Mouse (Mus musculus): ENCODE measurements around the gene Brms1. TPM values are rescaled to one million over a fixed set of nuclear protein-coding genes. Genes with fewer than 3 reads are reported as not detected.

Gene Brms1
- polyA plus RNA-seq, 1 experiment from 2014 or later = 24.0 TPM

DNA sequence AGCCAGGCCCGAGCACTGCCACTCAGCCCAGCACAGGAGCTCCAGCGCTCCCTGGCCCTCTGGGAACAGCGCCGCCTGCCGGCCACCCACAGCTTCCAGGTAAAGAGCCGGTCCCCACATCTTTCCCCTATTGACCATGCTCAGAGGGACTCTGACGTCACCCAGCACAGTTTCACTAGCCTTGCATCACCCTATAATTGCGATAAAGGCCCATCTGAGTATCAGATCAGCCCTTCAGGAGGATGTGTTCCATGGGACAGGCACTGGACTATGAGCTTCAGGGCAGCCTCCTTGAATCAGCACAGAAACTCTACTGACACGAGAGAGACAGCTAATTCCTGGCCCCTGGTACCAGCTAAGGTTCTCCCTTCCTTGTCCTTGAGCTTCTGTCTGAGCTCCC is 12.8 kb downstream of the Brms1 start:
- whole genome bisulfite sequencing (ENCODE audit: insufficient replicate concordance) = 24% methylated on average over 9 of the region's 9 CpGs
- Histone ChIP-seq H3K9ac (no peak overlapping the region), H3K4me2 (no peak overlapping the region), H3K4me3 (replicated peaks) (no peak overlapping the region), H3K9me3 (replicated peaks) (no peaks in the 10 kb centered on the region), H3K4me1 (replicated peaks) (peaks cover 29% of the 10 kb centered on the region), H3K27ac (replicated peaks) (no peak overlapping the region), H3K27me3 (peaks cover 49% of the 10 kb centered on the region), H3K36me3 (replicated peaks) (0 out of 2 replicates have a peak, but pooled peaks cover 5% of the 10 kb centered on the region)
- ATAC-seq (ENCODE audit: insufficient read depth) = 0 out of 2 replicates have a peak, but pooled peaks have one; percentile 16

DNA sequence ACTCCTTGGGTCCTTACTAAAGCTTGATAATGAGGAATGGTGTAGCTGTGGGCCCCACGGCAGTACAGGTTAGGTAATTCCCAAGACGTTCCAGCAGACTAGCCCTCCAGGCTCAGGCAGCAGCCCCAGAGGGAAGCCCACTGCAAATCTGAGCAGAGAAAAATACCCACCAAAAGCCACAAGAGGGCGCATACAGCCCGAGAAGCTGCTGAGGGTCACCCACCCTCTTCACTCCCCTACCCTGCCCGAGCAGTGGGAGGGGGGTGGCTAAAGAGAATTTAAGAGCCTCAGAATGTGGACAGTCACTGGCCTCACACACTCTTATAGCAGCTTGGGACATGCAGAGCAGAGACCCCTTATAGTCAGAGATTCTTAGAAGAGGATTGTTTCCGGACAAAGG is 15.1 kb downstream of the Brms1 start:
- Histone ChIP-seq H3K4me2 (no peak overlapping the region), H3K27me3 (peaks cover 41% of the 10 kb centered on the region), H3K9ac (no peak overlapping the region), H3K27ac (replicated peaks) (no peak overlapping the region), H3K9me3 (replicated peaks) (no peaks in the 10 kb centered on the region), H3K4me1 (replicated peaks) (peaks cover 43% of the 10 kb centered on the region), H3K4me3 (replicated peaks) (no peak overlapping the region), H3K36me3 (replicated peaks) (no peaks in the 10 kb centered on the region)
- 12% methylated on average over 6 of the region's 6 CpGs for WGBS (ENCODE audit: insufficient replicate concordance)
- ATAC-seq (ENCODE audit: insufficient read depth) = no peak

DNA sequence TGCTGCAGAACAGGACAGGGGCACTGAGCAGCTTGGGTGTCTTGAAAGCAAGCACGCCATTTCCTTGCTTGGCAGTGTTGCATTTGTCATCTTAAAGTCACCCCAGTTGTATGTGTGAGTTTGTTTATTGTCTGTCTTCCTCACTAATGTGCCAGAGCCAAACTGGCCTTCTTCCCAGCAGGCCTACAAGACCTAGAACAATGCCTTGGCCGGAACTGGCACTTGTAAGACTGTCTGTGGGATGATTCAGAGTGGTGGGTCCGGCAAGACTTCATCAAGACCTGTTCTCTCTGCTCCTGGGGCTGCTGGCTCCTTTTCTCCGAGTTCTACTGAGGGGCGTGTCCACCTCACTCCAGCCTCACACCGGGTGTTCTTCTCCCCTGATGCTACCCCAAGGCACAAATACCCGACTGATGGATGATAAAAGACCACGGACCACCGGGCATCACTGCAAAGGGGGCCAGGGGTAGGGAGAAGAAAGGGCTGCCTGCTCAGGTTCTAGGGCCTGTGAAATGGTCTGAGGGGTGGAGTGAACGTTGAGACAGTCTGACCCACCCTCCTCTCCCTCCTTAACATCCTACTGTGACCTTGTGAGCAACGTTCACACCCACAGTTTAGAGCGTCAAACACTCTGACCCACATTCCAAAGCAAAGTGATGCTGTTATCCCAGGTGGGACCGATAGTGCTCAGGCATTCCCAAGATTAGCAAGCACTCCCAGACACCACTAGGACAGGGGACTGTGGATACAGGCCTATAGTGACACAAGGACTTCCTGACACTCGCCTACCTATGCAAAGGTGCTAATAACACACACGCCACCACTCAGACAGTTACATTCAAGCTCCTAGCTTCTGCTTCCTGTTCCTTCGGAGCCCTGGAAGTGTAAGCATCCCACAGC is 17.0 kb downstream of the Brms1 start:
- Histone ChIP-seq H3K27me3 (peaks cover 22% of the 10 kb centered on the region), H3K4me1 (replicated peaks) (peaks cover 43% of the 10 kb centered on the region), H3K4me2 (no peak overlapping the region), H3K27ac (replicated peaks) (no peak overlapping the region), H3K4me3 (replicated peaks) (no peak overlapping the region), H3K9me3 (replicated peaks) (no peaks in the 10 kb centered on the region), H3K36me3 (replicated peaks) (no peaks in the 10 kb centered on the region), H3K9ac (no peak overlapping the region)
- 26% methylated on average over 16 of the region's 16 CpGs for WGBS (ENCODE audit: insufficient replicate concordance)
- no peak for ATAC-seq (ENCODE audit: insufficient read depth)

DNA sequence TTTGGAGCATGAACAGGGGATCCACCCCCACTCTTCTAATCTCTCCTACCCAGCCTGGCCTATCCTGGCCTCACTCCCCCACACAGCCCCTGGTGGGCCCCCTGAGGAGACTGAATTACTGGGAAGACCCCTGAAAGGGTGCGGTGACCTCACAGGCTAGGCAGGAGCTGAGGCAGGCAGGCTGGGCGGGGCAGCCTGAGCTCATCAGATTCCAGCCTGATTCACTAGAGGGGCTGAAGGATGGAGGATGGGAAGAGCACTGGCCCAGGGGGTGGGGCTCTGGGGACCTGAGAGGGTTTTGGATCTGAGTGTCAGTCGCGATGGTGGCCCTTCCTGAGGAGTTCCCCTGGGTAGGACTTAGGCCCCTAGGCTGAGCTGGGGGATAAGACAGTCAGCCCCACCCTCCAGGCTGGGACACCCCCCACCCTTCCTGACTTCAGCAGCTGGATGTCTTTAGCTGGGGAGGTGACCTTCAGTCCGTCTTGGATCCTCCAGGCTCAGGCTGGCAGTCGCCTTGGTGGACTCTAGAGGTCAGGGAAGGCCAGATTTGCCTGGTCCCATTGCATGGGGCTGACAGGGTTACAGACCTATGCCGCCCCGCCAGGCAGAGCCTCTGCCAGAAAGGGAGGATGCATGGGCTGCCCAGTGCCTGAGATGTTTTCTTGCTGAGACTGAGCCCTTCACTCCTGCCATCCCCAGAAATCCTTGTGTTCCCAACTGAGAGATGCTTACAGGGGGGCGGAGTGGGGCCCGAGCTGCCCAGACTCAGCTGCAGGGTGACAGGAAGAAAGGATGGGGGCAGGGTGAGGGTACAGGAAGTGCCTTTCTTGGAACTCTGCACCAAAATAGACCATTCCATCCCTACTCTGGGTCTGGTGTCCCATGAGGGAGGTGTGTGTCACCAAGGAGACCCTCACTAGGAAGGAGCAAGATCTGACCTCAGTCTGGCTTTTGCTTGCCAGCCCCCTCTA is 17.9 kb downstream of the Brms1 start:
- no peak overlapping the region for H3K27ac ChIP-seq (replicated peaks)
- H3K36me3 ChIP-seq (replicated peaks) = no peaks in the 10 kb centered on the region
- WGBS (ENCODE audit: insufficient replicate concordance) = 15% methylated on average over 10 of the region's 10 CpGs
- H3K9me3 ChIP-seq (replicated peaks) = no peaks in the 10 kb centered on the region
- no peak for ATAC-seq (ENCODE audit: insufficient read depth)
- H3K4me2 ChIP-seq = no peak overlapping the region
- H3K4me1 ChIP-seq (replicated peaks) = peaks cover 41% of the 10 kb centered on the region
- H3K9ac ChIP-seq = no peak overlapping the region
- H3K4me3 ChIP-seq (replicated peaks) = no peak overlapping the region
- peaks cover 13% of the 10 kb centered on the region for H3K27me3 ChIP-seq

DNA sequence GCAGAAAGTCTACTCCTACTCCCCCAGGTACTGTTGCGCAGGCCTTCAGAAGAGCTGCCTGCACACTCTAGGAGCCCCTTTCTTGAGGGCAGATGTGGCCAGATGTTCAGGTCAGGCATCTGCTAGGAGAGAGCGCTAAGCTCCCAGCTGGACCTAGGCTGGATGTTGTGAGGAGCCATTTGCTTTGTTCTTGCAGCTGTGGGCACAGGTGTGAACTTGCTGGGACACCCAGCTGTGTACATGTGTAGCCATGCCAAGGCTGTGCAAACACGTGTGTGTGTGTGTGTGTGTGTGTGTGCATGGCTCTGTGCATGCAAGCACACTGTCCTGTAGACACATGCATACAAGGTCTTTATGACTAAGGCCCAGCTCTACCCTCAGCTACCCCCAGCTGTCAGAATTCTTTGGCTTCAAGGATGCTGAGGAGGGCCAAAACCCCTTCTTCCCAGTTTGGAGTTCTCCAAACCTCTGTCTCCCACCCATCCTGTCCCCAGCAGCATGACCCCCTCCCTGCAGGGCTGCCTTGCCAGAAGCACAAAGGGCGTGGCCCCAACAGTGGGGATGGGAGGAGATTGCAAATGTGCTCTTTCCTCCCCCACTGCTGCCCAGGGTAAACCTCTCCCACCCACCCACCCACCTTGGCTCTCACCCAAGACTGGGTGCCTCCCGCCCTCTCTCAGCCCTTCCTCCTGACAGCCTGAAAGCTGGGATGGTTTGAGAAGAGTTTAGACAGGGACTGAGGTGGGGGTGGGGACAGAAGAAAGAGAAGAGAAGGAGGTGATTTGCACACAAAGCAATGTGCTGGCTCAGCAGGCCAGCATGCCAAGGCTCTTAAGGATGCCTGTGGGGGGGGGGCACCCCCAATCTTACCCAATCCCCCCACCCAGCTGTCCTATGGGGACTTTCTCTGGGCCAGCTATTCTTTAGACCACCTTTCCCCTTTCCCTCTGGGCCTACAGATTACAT is 19.5 kb downstream of the Brms1 start:
- Histone ChIP-seq H3K9me3 (replicated peaks) (no peaks in the 10 kb centered on the region), H3K36me3 (replicated peaks) (no peaks in the 10 kb centered on the region), H3K27ac (replicated peaks) (no peak overlapping the region), H3K4me3 (replicated peaks) (no peak overlapping the region), H3K9ac (no peak overlapping the region), H3K4me1 (replicated peaks) (peaks cover 40% of the 10 kb centered on the region), H3K4me2 (no peak overlapping the region), H3K27me3 (peaks cover 6% of the 10 kb centered on the region; the same call in 1 of the 2 replicates)
- no peak for ATAC-seq (ENCODE audit: insufficient read depth)
- WGBS (ENCODE audit: insufficient replicate concordance) = 42% methylated on average over 5 of the region's 5 CpGs

DNA sequence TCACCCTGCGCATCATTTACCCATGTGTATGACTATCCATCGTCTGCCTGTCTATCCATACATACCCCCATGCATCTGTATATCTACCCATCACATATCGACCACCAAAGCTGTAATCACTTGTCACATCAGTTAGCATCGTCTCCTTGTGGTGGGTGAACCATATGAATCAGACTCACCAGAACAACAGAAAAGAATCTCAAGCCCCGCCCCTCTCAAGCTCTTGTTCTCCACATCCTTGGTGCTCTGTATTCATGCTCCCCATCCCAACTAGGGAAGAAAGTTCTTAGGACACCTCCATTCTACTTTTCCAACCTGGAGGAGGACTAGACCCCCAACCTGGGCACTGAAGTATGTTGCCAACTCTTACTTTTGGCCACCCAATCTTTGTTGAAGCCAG is 20.9 kb downstream of the Brms1 start:
- Histone ChIP-seq H3K9me3 (replicated peaks) (no peaks in the 10 kb centered on the region), H3K36me3 (replicated peaks) (no peaks in the 10 kb centered on the region), H3K27me3 (peaks cover 8% of the 10 kb centered on the region), H3K4me3 (replicated peaks) (no peak overlapping the region), H3K4me2 (no peak overlapping the region), H3K9ac (no peak overlapping the region), H3K4me1 (replicated peaks) (peaks cover 37% of the 10 kb centered on the region), H3K27ac (replicated peaks) (no peak overlapping the region)
- 60% methylated on average over 5 of the region's 5 CpGs for WGBS (ENCODE audit: insufficient replicate concordance)
- no peak for ATAC-seq (ENCODE audit: insufficient read depth)

DNA sequence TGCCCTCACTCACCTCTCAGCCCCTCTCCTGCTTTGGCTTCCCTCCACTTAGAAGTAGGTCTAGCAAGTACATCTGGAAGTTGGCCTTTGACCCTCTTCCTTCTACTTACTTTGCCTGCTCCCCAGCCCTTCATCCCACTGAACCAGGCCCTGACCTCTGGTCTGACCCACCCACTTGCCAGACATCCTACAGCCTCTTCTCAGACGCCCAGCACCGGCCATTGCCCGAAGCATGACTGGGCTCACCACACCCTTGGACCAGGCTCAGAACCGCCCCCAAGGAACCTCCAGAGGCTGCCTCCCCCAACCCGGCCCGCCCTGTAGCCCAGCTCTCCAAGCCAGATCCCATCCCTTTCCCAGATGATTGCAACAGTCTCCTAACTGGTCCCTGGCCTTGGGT is 21.3 kb downstream of the Brms1 start:
- 67% methylated on average over 6 of the region's 6 CpGs for WGBS (ENCODE audit: insufficient replicate concordance)

DNA sequence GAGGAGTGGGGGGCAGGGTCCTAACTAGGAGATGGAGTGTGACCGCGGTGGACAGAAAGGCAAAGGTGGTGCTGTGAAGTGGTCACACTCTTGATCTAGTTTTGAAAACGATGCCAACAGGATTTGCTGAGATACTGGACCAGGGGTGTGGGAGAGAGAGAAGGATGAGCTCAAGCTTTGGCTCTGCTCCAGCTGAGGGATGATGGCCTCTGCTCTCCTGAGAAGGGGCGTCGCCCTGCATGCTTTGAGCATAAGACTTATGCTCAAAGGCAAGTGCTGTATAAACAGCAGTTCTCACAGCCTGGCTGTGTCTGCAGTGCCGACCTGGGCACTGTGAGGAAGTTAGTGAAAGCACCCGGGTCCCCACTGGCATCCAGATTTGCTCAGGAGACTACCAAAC is 23.9 kb downstream of the Brms1 start:
- Histone ChIP-seq H3K9ac (no peak overlapping the region), H3K4me1 (replicated peaks) (peaks cover 42% of the 10 kb centered on the region), H3K9me3 (replicated peaks) (no peaks in the 10 kb centered on the region), H3K36me3 (replicated peaks) (no peaks in the 10 kb centered on the region), H3K4me3 (replicated peaks) (no peak overlapping the region), H3K4me2 (no peak overlapping the region), H3K27ac (replicated peaks) (no peak overlapping the region), H3K27me3 (peaks cover 33% of the 10 kb centered on the region)
- WGBS (ENCODE audit: insufficient replicate concordance) = 50% methylated on average over 7 of the region's 7 CpGs
- no peak for ATAC-seq (ENCODE audit: insufficient read depth)

More for the DNA sequence above, 21.3 kb downstream of the Brms1 start:
- H3K27ac ChIP-seq (replicated peaks) = no peak overlapping the region
- H3K9me3 ChIP-seq (replicated peaks) = no peaks in the 10 kb centered on the region
- peaks cover 41% of the 10 kb centered on the region for H3K4me1 ChIP-seq (replicated peaks)
- no peaks in the 10 kb centered on the region for H3K36me3 ChIP-seq (replicated peaks)
- H3K4me2 ChIP-seq = no peak overlapping the region
- no peak overlapping the region for H3K9ac ChIP-seq
- H3K4me3 ChIP-seq (replicated peaks) = no peak overlapping the region
- H3K27me3 ChIP-seq = peaks cover 12% of the 10 kb centered on the region
- ATAC-seq (ENCODE audit: insufficient read depth) = no peak

DNA sequence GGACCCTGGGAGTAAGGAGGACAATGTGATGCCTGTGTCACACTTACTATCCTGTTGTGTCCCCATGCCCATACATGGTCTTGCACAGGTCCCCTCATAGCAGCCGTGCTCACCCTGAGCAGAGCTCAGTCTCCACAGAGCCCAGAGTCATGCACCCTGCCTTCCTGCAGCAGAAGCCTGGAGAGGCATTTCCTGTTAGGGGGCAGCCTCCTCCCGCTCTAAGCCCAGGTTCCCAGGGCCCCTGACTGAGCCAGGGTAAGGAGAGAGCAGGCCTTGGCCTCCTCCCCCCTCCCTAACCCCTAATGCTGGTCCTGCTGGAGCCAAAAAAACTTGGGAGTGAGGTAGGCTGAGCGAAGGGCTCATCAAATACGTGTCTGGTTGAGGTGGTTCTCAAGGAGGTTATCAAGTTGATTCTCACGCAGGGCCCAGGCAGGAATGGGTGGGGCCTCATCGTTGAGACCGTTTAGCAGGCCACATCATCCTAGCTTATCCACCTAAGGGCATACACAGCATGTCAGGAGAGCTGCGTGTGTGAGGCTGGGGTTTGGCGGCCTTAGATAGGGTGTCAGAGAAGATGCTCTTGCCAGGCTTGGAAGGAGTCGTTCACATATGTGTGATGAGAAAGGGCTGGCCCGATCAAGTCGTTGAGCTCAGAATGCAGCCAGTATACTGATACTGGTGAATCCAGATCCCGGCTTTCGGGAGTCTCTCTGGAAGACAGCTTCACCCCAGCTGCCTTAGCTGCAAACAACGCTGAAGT is 26.1 kb downstream of the Brms1 start:
- Histone ChIP-seq H3K4me3 (replicated peaks) (peak overlapping the region; percentile 52), H3K27me3 (peaks cover 50% of the 10 kb centered on the region), H3K4me1 (replicated peaks) (peaks cover 51% of the 10 kb centered on the region), H3K36me3 (replicated peaks) (no peaks in the 10 kb centered on the region), H3K9me3 (replicated peaks) (no peaks in the 10 kb centered on the region), H3K9ac (peak overlapping the region; percentile 55; the same call in 1 of the 2 replicates), H3K4me2 (peak overlapping the region; percentile 82), H3K27ac (replicated peaks) (peak overlapping the region; percentile 78)
- peak; percentile 87 for ATAC-seq (ENCODE audit: insufficient read depth)
- WGBS (ENCODE audit: insufficient replicate concordance) = 5% methylated on average over 15 of the region's 15 CpGs
